Mouse (Mus musculus): ENCODE results near the gene Cd69. TPM values are rescaled to one million over a fixed set of nuclear protein-coding genes. Genes with fewer than 3 reads are reported as not detected.

Gene Cd69
- not detected for total RNA-seq (2021)
- long read RNA-seq = 0 reads

- DNase-seq (ENCODE audit: low spot score in 2 of 2) = no peak
Measured at GRCm38 (mm10) chr6:129275220-129275619, at the start of gene Cd69. Gene Cd69, minus strand, starts transcription at chr6:129275436.

DNA sequence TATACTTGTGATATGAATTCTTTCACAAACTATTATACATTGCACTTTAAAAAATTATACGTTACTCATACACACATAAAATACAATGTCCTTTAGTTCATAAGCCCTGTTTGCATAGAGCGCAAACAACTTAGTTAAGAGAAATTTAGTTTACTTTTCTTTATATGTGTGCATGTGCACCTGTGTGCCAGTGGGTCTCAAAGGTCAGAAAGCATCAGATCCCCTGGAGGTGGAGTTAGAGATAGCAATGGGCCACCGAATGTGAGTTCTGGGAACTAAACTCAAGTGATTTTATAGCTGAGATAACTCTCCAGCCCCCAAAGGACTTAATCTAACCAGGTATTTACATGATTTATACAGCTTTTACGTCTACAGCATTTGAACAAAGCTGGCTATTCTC, 44.1 kb upstream of the Cd69 start:
- no peak for DNase-seq (ENCODE audit: low spot score in 2 of 2)

DNA sequence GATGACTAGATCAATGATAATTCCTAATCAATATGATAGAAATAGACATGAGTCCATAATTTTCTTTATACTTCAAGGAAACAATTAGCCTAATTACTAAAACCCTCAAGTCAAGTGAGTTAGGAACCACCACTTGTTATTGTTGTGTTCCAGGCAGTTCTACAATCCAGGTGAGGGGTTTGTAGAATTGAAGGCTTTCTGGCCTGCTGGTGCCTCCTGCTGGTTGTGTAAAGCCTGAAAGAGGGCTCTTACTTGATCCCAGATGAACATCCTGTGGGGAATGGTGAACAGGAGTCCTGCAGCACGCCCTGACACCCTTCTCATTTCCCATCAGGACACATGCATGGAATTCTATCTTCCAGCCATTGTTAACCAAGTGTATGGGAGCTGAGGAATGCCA, 43.2 kb upstream of the Cd69 start:
- DNase-seq (ENCODE audit: low spot score in 2 of 2) = no peak

- no peak for DNase-seq (ENCODE audit: low spot score in 2 of 2)
Measured at GRCm38 (mm10) chr6:129316463-129316862, 41.2 kb upstream of the Cd69 start.

DNA sequence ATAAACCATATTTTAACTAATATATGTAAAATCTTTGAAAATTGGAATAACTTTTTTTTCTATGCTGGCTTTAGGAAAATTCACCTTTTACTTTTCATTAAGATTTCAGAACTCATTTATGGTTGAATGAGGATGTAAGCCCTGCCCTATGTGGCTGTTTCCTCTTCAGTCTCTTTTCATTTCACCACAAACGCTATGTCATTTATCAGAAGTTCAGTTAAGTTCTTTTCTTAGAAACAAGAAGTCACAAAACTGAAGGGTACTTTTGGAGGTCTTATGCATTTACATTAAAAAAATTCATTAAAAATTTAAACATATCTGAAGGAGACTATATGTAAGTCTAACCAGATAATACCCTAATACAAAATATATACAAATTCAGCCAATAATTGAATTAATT, 40.5 kb upstream of the Cd69 start:
- DNase-seq (ENCODE audit: low spot score in 2 of 2) = no peak

DNA sequence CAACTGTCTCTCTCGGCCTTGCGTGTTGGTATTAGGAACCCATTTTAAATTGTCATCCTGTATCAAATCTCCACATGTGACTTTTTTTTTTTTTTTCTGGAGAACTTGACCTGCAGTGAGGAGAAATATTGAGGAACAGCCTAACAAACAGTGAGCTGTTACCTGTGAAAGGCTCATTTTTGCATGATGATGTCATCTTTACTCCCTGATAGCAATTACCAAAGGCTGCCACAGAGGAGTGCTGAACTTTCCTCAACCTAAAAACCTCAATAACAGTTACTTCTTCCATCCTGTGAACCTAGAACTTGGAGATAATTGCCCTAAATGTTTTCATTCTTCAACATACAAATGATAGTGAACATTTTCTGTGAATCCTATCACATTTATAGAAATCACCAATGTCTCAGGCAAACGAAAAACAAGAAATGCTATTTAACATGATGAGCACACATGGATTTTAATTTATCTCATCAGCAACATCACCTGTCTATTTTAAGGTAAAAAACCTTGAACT, 39.5 kb upstream of the Cd69 start:
- no peak for DNase-seq (ENCODE audit: low spot score in 2 of 2)

DNA sequence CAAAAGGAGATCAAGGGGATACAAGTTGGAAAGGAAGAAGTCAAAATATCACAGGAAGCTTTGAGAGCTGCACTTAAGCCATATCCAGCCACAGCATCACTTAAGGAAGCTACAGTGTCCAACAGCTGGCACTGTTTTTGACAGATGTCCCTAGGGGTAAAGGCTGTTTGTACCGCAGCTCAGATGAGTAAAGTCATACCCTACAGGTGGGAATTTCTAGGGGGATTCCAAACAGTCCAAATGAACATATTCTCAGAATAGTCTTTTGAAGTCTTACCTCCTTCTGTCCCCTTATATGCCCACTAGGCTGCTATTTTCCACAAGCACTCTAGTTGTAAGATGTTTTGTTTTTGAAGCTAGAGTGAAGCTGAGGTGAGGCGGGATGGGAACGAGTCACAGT, 37.3 kb upstream of the Cd69 start:
- no peak for DNase-seq (ENCODE audit: low spot score in 2 of 2)

DNA sequence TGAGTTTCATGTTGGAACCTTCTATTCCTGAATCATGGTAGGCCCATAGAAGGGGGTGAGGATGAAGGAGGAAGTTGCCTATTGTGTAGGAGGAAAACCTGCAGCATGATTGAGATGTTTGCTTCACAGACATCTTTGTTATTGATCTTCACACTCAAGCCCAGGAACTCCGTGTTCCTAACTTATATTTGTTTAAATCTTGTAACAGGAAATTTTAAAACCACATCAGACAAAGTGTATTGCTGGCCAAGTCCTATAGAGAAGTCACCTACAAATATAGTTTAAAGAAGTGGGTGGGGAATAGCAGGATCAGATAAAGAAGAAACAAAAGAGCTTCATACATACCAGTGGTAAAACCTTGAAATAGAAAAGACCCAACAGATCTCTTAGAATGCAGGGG, 28.9 kb upstream of the Cd69 start:
- no peak for DNase-seq (ENCODE audit: low spot score in 2 of 2)

DNA sequence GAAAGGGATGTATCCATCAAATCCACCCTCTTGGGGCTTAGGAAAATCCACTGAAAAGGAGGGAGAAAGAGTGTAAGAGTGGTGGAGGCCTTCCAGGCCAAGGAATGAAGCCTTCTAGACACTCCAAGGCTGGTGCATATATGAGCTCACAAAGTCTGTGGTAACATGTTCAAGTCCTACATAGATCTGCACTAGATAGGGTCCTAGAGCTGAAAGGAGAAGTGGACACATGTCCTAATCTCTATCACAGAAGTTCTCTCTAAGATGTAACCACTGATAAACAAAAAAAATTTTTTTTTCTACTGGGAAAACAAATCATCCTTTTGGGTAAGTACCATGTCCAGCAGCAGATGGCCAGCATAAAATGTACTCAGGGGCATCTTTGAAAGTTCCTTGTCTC, 13.5 kb upstream of the Cd69 start:
- no peak for DNase-seq (ENCODE audit: low spot score in 2 of 2)

- no peak for DNase-seq (ENCODE audit: low spot score in 2 of 2)
Measured at GRCm38 (mm10) chr6:129284384-129285104, 9.3 kb upstream of the Cd69 start.

DNA sequence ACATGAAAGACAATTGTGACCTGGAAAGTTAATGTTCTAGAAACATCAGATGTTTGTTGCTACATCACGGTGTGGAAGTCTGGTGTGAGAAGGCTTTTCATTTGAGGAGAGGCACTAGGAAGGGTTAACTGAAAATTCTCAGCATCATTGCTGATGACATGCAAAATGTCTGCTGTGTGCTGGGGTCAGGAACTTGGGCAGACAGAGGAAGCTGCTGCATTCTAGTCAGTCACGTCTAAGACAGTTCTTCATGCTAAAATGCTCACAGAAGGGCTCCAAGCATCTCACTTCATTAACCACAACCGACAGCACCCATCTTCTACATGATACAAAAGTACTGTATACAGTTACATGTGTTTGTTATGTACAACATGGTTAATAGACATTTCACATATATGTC, 8.0 kb upstream of the Cd69 start:
- no peak for DNase-seq (ENCODE audit: low spot score in 2 of 2)

DNA sequence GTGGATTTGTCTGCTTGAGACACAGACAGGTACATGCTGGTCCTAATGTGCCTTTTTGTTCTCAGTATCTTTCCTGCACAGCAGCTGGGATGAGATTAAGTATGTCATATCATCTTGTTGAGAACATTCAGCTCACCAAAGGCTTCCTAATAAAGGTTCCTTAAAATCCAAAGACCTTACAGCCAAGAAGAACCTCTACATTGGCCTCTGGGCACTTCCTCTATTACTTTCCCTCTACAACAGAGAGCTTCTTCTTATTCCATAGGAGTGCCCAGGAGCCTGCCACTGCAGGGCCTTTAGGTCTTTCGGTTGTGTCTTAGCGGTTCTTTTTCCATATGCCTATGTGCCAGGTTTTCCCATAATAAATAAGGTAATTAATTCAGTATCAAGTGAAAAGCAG, 1.2 kb upstream of the Cd69 start:
- no peak for DNase-seq (ENCODE audit: low spot score in 2 of 2)

GRCm38 (mm10) chr6:129275624-129276203, 478 bp upstream of the Cd69 start:
- no peak for DNase-seq (ENCODE audit: low spot score in 2 of 2)

- DNase-seq (ENCODE audit: low spot score in 2 of 2) = no peak
Measured at GRCm38 (mm10) chr6:129274476-129274875, 760 bp downstream of the Cd69 start.

DNA sequence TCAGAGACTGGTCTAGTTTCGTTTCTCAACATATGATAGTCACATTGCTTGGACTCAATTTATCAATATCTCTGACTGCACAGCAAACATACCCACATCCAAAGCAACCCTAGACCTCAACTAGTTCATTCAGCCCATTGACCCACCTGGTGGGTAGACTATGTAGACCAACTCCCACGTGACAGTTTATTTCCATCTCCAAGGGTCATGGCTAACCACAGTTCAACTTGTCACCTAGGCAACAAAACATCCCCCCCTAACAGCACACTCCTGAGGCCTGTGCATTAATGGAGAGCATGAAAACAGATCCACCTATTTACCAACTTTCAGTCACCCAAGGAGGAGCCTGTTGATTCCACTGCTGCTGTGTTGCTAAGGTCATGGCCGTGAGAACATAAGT, 1.6 kb downstream of the Cd69 start:
- no peak for DNase-seq (ENCODE audit: low spot score in 2 of 2)

DNA sequence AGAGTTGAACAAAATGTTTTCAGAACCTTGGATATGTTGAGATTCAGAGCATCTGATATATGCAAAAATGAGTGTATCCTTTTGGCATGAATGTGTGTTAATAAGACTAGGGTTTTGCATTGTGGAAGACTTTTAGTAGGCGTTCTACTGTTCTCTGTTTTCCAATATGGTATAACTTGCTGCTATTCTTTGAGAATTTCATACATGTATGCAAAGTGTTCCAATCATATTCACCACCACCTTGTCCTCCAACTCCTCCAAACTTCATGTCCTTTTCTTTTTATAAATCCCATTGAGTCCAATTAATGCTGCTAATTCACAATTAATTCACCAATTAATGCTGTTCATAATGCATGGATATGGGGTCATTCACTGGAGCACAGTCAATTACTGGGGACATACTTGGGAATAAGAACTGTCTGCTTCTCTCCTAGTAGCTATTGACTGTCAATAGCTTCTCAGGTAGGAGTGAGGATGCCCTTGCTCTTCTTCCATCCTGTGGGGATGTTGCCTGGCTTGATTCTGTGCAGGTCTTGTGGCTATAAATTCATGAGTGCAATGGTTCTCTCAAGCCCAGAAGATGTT, 8.7 kb downstream of the Cd69 start:
- no peak for DNase-seq (ENCODE audit: low spot score in 2 of 2)

- DNase-seq (ENCODE audit: low spot score in 2 of 2) = no peak
Measured at GRCm38 (mm10) chr6:129265821-129266220, 9.4 kb downstream of the Cd69 start.

DNA sequence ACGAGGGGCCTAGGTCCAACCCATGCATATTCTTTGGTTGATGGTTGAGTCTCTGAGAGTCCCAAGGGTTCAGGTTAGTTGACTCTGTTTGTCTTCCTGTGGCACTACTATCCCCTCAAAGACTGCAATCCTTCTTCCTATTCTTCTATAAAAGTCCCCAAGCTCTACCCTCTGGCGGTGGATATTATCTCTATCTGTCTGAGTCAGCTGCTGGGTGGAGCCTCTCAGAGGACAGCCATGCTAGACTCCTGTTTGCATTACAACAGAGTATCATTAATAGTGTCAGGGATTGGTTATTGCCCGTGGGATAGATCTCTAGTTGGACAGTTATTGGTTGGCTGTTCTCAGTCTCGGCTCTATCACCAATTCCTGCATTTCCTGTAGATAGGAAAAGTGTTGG, 14.3 kb downstream of the Cd69 start:
- DNase-seq (ENCODE audit: low spot score in 2 of 2) = no peak

- DNase-seq (ENCODE audit: low spot score in 2 of 2) = no peak
Measured at GRCm38 (mm10) chr6:129260034-129260433, 15.2 kb downstream of the Cd69 start.

- peak in 1 of 2 experiments; percentile 11 for DNase-seq (ENCODE audit: low spot score in 2 of 2)
Measured at GRCm38 (mm10) chr6:129256018-129256417, 19.2 kb downstream of the Cd69 start.

DNA sequence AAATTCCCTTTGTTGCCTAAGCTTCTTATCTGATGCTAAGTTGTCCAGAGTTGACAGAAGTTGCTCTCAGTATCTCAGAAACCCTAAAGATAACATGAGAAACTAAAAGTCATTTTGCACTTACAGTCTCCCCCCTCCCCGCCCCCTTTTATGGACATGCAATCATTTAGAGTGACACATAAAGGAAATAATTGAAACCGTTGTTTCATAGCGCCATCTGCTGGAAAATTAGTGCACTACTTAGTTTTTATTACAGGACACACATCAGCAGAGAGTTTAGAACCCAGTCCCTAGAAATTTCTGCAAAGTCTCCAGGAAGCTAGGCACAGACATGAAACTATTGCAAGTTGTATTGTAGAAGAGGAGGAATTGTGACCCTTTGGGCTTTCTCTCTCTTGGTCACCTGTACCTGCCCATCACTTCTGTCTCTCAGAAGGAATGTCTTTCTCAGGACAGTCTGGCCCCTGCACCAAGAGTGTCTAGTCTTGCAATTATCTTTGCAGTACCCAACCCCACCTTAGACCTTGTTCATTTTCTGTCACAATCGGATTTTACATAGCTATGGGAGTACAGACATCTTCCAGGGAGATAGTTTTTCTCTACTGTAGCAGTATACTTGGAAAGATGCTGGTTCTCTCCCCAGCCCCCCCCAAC, 20.2 kb downstream of the Cd69 start:
- no peak for DNase-seq (ENCODE audit: low spot score in 2 of 2)

- DNase-seq (ENCODE audit: low spot score in 2 of 2) = no peak
Measured at GRCm38 (mm10) chr6:129254314-129254713, 20.9 kb downstream of the Cd69 start.

Data from layer of hippocampus, postnatal 10 days (tissue).